Mouse (Mus musculus): Measurements from ENCODE around the gene Mlec.
A peak's percentile ranks its signal among the peaks of the same experiment; 100 is the strongest.
"Not testable (repeated sequence)": the region's sequence is repeated elsewhere in the genome, so short reads cannot be mapped to it uniquely, and the experiment has no call there.

The Mlec gene

GRCm38 (mm10) chr5:115125211-115125871, 32.6 kb downstream of the Mlec start:
- peak; percentile 67 for DNase-seq (ENCODE audit: low spot score)

- no peak for DNase-seq (ENCODE audit: low spot score)
Measured at GRCm38 (mm10) chr5:115124690-115125089, 33.3 kb downstream of the Mlec start.

GRCm38 (mm10) chr5:115120978-115121377, 37.0 kb downstream of the Mlec start:
- no peak for DNase-seq (ENCODE audit: low spot score)

GRCm38 (mm10) chr5:115118961-115119570, 38.9 kb downstream of the Mlec start, which contains the start of gene Acads:
Gene Acads (minus strand): TSS chr5:115119346.
- DNase-seq (ENCODE audit: low spot score), result peak; percentile 91

- DNase-seq (ENCODE audit: low spot score), result no peak
Measured at GRCm38 (mm10) chr5:115117467-115117866, 40.5 kb downstream of the Mlec start.

- DNase-seq (ENCODE audit: low spot score), result no peak
Measured at GRCm38 (mm10) chr5:115116426-115116825, 41.6 kb downstream of the Mlec start.

GRCm38 (mm10) chr5:115114501-115114900, 43.5 kb downstream of the Mlec start:
- DNase-seq (ENCODE audit: low spot score), result no peak

- no peak for DNase-seq (ENCODE audit: low spot score)
Measured at GRCm38 (mm10) chr5:115113244-115113643, 44.7 kb downstream of the Mlec start.

GRCm38 (mm10) chr5:115111156-115111555, 46.8 kb downstream of the Mlec start:
- no peak for DNase-seq (ENCODE audit: low spot score)

- DNase-seq (ENCODE audit: low spot score), result not testable (repeated sequence)
Measured at GRCm38 (mm10) chr5:115103253-115103652, 54.7 kb downstream of the Mlec start.

GRCm38 (mm10) chr5:115102231-115102630, 55.7 kb downstream of the Mlec start:
- no peak for DNase-seq (ENCODE audit: low spot score)

- peak; percentile 32 for DNase-seq (ENCODE audit: low spot score)
Measured at GRCm38 (mm10) chr5:115100473-115100872, 57.5 kb downstream of the Mlec start.

GRCm38 (mm10) chr5:115099991-115100390, 58.0 kb downstream of the Mlec start:
- no peak for DNase-seq (ENCODE audit: low spot score)

- DNase-seq (ENCODE audit: low spot score), result no peak
Measured at GRCm38 (mm10) chr5:115099530-115099929, 58.4 kb downstream of the Mlec start.

GRCm38 (mm10) chr5:115098195-115098594, 59.8 kb downstream of the Mlec start, which contains the start of gene Gm10401:
Gene Gm10401 (minus strand): TSS chr5:115098295.
- no peak for DNase-seq (ENCODE audit: low spot score)

All from yolk sac, embryonic 10.5 days (tissue).